Mouse (Mus musculus): Measurements from ENCODE around the gene Rps26. TPM values are rescaled to one million over a fixed set of nuclear protein-coding genes. Genes with fewer than 3 reads are reported as not detected.

Rps26 gene
- polyA plus RNA-seq, 1 experiment from 2014 or later: 811 TPM

GRCm38 (mm10) chr10:128587120-128587519, 39.4 kb downstream of the Rps26 start:
- ATAC-seq (ENCODE audit: low FRiP score, low TSS enrichment) (no peak), DNase-seq (ENCODE audit: low spot score) (no peak)
- TF ChIP-seq CTCF (IDR thresholded peaks at IDR 0.05; ENCODE audit: low read depth): no peak
- no peak for TF ChIP-seq EP300 (optimal IDR thresholded peaks at IDR 0.05)
- Histone ChIP-seq H3K9me3 (ENCODE audit: control insufficient read depth, low read length) (no peaks in the 10 kb centered on the region), H3K27ac (replicated peaks) (peak overlapping the region; percentile 98), H3K4me3 (ENCODE audit: low read depth, low read length) (peak overlapping the region; percentile 70; the same call in 1 of the 2 replicates), H3K9ac (ENCODE audit: low read length) (peak overlapping the region; percentile 24), H3K36me3 (ENCODE audit: control insufficient read depth, insufficient read depth, low read length) (peaks cover 2% of the 10 kb centered on the region; the same call in 1 of the 2 replicates), H3K27me3 (ENCODE audit: control insufficient read depth, insufficient read depth, low read length) (no peaks in the 10 kb centered on the region), H3K4me2 (replicated peaks; ENCODE audit: low read depth) (peak overlapping the region; percentile 98), H3K4me1 (replicated peaks; ENCODE audit: control insufficient read depth, insufficient read depth) (0 out of 2 replicates have a peak, but pooled peaks cover 7% of the 10 kb centered on the region)
- WGBS: 36% methylated on average over 4 of the region's 4 CpGs

- DNase-seq (ENCODE audit: low spot score) (no peak), ATAC-seq (ENCODE audit: low FRiP score, low TSS enrichment) (no peak)
- H3K4me3 ChIP-seq (ENCODE audit: low read depth, low read length): no peak overlapping the region
- H3K9me3 ChIP-seq (ENCODE audit: control insufficient read depth, low read length): no peaks in the 10 kb centered on the region
- no peak for TF ChIP-seq CTCF (IDR thresholded peaks at IDR 0.05; ENCODE audit: low read depth)
- no peak for TF ChIP-seq EP300 (optimal IDR thresholded peaks at IDR 0.05)
- 14% methylated on average over 1 of the region's 1 CpGs for WGBS
- peak overlapping the region; percentile 98 for H3K4me2 ChIP-seq (replicated peaks; ENCODE audit: low read depth)
- peaks cover 2% of the 10 kb centered on the region; the same call in 1 of the 2 replicates for H3K36me3 ChIP-seq (ENCODE audit: control insufficient read depth, insufficient read depth, low read length)
- H3K27ac ChIP-seq (replicated peaks): peak overlapping the region; percentile 98
- H3K27me3 ChIP-seq (ENCODE audit: control insufficient read depth, insufficient read depth, low read length): no peaks in the 10 kb centered on the region
- peak overlapping the region; percentile 24 for H3K9ac ChIP-seq (ENCODE audit: low read length)
- 0 out of 2 replicates have a peak, but pooled peaks cover 7% of the 10 kb centered on the region for H3K4me1 ChIP-seq (replicated peaks; ENCODE audit: control insufficient read depth, insufficient read depth)
Observed at GRCm38 (mm10) chr10:128586546-128586945, 40.0 kb downstream of the Rps26 start.

- no peak overlapping the region; the same call in 1 of the 2 replicates for H3K9ac ChIP-seq (ENCODE audit: low read length)
- H3K36me3 ChIP-seq (ENCODE audit: control insufficient read depth, insufficient read depth, low read length): peaks cover 2% of the 10 kb centered on the region; the same call in 1 of the 2 replicates
- H3K4me3 ChIP-seq (ENCODE audit: low read depth, low read length): no peak overlapping the region
- 0 out of 2 replicates have a peak, but pooled peaks cover 7% of the 10 kb centered on the region for H3K4me1 ChIP-seq (replicated peaks; ENCODE audit: control insufficient read depth, insufficient read depth)
- ATAC-seq (ENCODE audit: low FRiP score, low TSS enrichment): peak; percentile 68
- WGBS: 8% methylated on average over 4 of the region's 4 CpGs
- H3K9me3 ChIP-seq (ENCODE audit: control insufficient read depth, low read length): no peaks in the 10 kb centered on the region
- H3K27me3 ChIP-seq (ENCODE audit: control insufficient read depth, insufficient read depth, low read length): no peaks in the 10 kb centered on the region
- H3K4me2 ChIP-seq (replicated peaks; ENCODE audit: low read depth): peak overlapping the region; percentile 8; the same call in 1 of the 2 replicates
- TF ChIP-seq CTCF (IDR thresholded peaks at IDR 0.05; ENCODE audit: low read depth) (no peak), EP300 (optimal IDR thresholded peaks at IDR 0.05) (peak; percentile 59)
- H3K27ac ChIP-seq (replicated peaks): peak overlapping the region; percentile 82
- peak; percentile 90 for DNase-seq (ENCODE audit: low spot score)
Observed at GRCm38 (mm10) chr10:128584386-128584785, 42.2 kb downstream of the Rps26 start.

- H3K9ac ChIP-seq (ENCODE audit: low read length): peak overlapping the region; percentile 27; the same call in 1 of the 2 replicates
- 26% methylated on average over 7 of the region's 7 CpGs for WGBS
Observed at GRCm38 (mm10) chr10:128583644-128584043, 42.9 kb downstream of the Rps26 start.

GRCm38 (mm10) chr10:128579731-128580130, 46.8 kb downstream of the Rps26 start:
- ATAC-seq (ENCODE audit: low FRiP score, low TSS enrichment): no peak

More at GRCm38 (mm10) chr10:128583644-128584043, 42.9 kb downstream of the Rps26 start:
- H3K27me3 ChIP-seq (ENCODE audit: control insufficient read depth, insufficient read depth, low read length): no peaks in the 10 kb centered on the region
- peak; percentile 80 for DNase-seq (ENCODE audit: low spot score)
- peak; percentile 72 for ATAC-seq (ENCODE audit: low FRiP score, low TSS enrichment)
- no peak overlapping the region for H3K4me3 ChIP-seq (ENCODE audit: low read depth, low read length)
- H3K4me2 ChIP-seq (replicated peaks; ENCODE audit: low read depth): peak overlapping the region; percentile 8; the same call in 1 of the 2 replicates
- H3K9me3 ChIP-seq (ENCODE audit: control insufficient read depth, low read length): no peaks in the 10 kb centered on the region
- H3K4me1 ChIP-seq (replicated peaks; ENCODE audit: control insufficient read depth, insufficient read depth): 0 out of 2 replicates have a peak, but pooled peaks cover 7% of the 10 kb centered on the region
- H3K36me3 ChIP-seq (ENCODE audit: control insufficient read depth, insufficient read depth, low read length): peaks cover 2% of the 10 kb centered on the region; the same call in 1 of the 2 replicates
- peak overlapping the region; percentile 82 for H3K27ac ChIP-seq (replicated peaks)
- TF ChIP-seq EP300 (optimal IDR thresholded peaks at IDR 0.05) (no peak), CTCF (IDR thresholded peaks at IDR 0.05; ENCODE audit: low read depth) (no peak)

GRCm38 (mm10) chr10:128579298-128579697, 47.2 kb downstream of the Rps26 start:
- DNase-seq (ENCODE audit: low spot score): peak; percentile 71
- no peak overlapping the region for H3K4me3 ChIP-seq (ENCODE audit: low read depth, low read length)
- TF ChIP-seq EP300 (optimal IDR thresholded peaks at IDR 0.05) (no peak), CTCF (IDR thresholded peaks at IDR 0.05; ENCODE audit: low read depth) (no peak)
- H3K27me3 ChIP-seq (ENCODE audit: control insufficient read depth, insufficient read depth, low read length): no peaks in the 10 kb centered on the region
- no peaks in the 10 kb centered on the region for H3K9me3 ChIP-seq (ENCODE audit: control insufficient read depth, low read length)
- ATAC-seq (ENCODE audit: low FRiP score, low TSS enrichment): peak; percentile 78
- H3K4me2 ChIP-seq (replicated peaks; ENCODE audit: low read depth): no peak overlapping the region
- H3K4me1 ChIP-seq (replicated peaks; ENCODE audit: control insufficient read depth, insufficient read depth): 0 out of 2 replicates have a peak, but pooled peaks cover 7% of the 10 kb centered on the region
- H3K36me3 ChIP-seq (ENCODE audit: control insufficient read depth, insufficient read depth, low read length): peaks cover 2% of the 10 kb centered on the region; the same call in 1 of the 2 replicates
- 48% methylated on average over 3 of the region's 3 CpGs for WGBS
- no peak overlapping the region for H3K9ac ChIP-seq (ENCODE audit: low read length)
- peak overlapping the region; percentile 15 for H3K27ac ChIP-seq (replicated peaks)

More at GRCm38 (mm10) chr10:128579731-128580130, 46.8 kb downstream of the Rps26 start:
- no peak overlapping the region for H3K4me2 ChIP-seq (replicated peaks; ENCODE audit: low read depth)
- peaks cover 2% of the 10 kb centered on the region; the same call in 1 of the 2 replicates for H3K36me3 ChIP-seq (ENCODE audit: control insufficient read depth, insufficient read depth, low read length)
- no peak overlapping the region for H3K4me3 ChIP-seq (ENCODE audit: low read depth, low read length)
- no peaks in the 10 kb centered on the region for H3K9me3 ChIP-seq (ENCODE audit: control insufficient read depth, low read length)
- no peak for DNase-seq (ENCODE audit: low spot score)
- TF ChIP-seq EP300 (optimal IDR thresholded peaks at IDR 0.05) (no peak), CTCF (IDR thresholded peaks at IDR 0.05; ENCODE audit: low read depth) (no peak)
- 85% methylated on average over 4 of the region's 4 CpGs for WGBS
- 0 out of 2 replicates have a peak, but pooled peaks cover 7% of the 10 kb centered on the region for H3K4me1 ChIP-seq (replicated peaks; ENCODE audit: control insufficient read depth, insufficient read depth)
- no peaks in the 10 kb centered on the region for H3K27me3 ChIP-seq (ENCODE audit: control insufficient read depth, insufficient read depth, low read length)
- H3K9ac ChIP-seq (ENCODE audit: low read length): no peak overlapping the region
- peak overlapping the region; percentile 15; the same call in 1 of the 2 replicates for H3K27ac ChIP-seq (replicated peaks)
